Mouse (Mus musculus) bone marrow, adult 2 months (tissue): ENCODE measurements around the gene Numbl. TPM values are rescaled to one million over a fixed set of nuclear protein-coding genes. Genes with fewer than 3 reads are reported as not detected.

Experiments used
- H3K27ac ChIP-seq: fragments of 200-500 bp; 2 replicates; pipeline ENCODE4 v1.5.1; 2012; ENCODE audit warnings: low read depth, mild to moderate bottlenecking, control low read depth, inconsistent platforms, low read length; ENCODE audit not compliant: control insufficient read depth, poor library complexity, insufficient read depth
- H3K4me1 ChIP-seq: fragments of 200-500 bp; 2 replicates; pipeline ENCODE4 v1.6.1; 2011; ENCODE audit warnings: low read length; ENCODE audit not compliant: control insufficient read depth, insufficient read depth
- H3K4me3 ChIP-seq: fragments of 200-500 bp; replicated peaks from 2 replicates; pipeline ENCODE3; 2011; ENCODE audit warnings: mild to moderate bottlenecking, low read depth, low read length, control low read depth; ENCODE audit not compliant: control insufficient read depth
- CTCF ChIP-seq: fragments of 200-500 bp; IDR thresholded peaks from 2 replicates; pipeline ENCODE4 v1.5.1; 2011; ENCODE audit warnings: low read length, control low read depth; ENCODE audit not compliant: control insufficient read depth, insufficient read depth
- POLR2A ChIP-seq: fragments of 200-500 bp; IDR thresholded peaks from 2 replicates; pipeline ENCODE4 v1.6.1; 2011; ENCODE audit warnings: low read depth, mild to moderate bottlenecking, control low read depth, low read length, borderline replicate concordance; ENCODE audit not compliant: control insufficient read depth
- WGBS: fragments of 180-500 bp; shearing (Covaris S2); methylation state at CpG from one replicate; pipeline ENCODE4 v1.1.7; 2018; 5-methylcytosine and 5-hydroxymethylcytosine counted together
- polyA plus RNA-seq: library from polyadenylated mRNA; stranded (reverse); fragments of >200 nt; gene quantifications from 2 replicates; pipeline ENCODE4 v1.2.4, GENCODE M21; 2011; ENCODE audit warnings: low replicate concordance; ENCODE audit not compliant: missing spikeins, insufficient read depth, insufficient read length

Gene Numbl
- polyA plus RNA-seq, 1 experiment = 3.2 TPM

GRCm38 (mm10) chr7:27273739-27274351 lies 15.6 kb downstream of the Numbl start:
- Histone ChIP-seq H3K4me1 (no peaks in the 10 kb centered on the region), H3K27ac (no peak overlapping the region), H3K4me3 (no peak overlapping the region)
- 76% methylated on average over 32 of the region's 32 CpGs for WGBS
- TF ChIP-seq POLR2A = no peak
- peak; percentile 51 for TF ChIP-seq CTCF

GRCm38 (mm10) chr7:27274916-27275315 lies 16.7 kb downstream of the Numbl start:
- no peak overlapping the region for H3K27ac ChIP-seq
- no peak for TF ChIP-seq CTCF
- TF ChIP-seq POLR2A = no peak
- no peaks in the 10 kb centered on the region for H3K4me1 ChIP-seq
- no peak overlapping the region for H3K4me3 ChIP-seq
- 86% methylated on average over 4 of the region's 4 CpGs for WGBS

- TF ChIP-seq CTCF = no peak
- no peak for TF ChIP-seq POLR2A
- no peak overlapping the region for H3K4me3 ChIP-seq
- no peak overlapping the region for H3K27ac ChIP-seq
- H3K4me1 ChIP-seq = no peaks in the 10 kb centered on the region
- 50% methylated on average over 7 of the region's 7 CpGs for WGBS
Measured at GRCm38 (mm10) chr7:27276021-27276420, 17.8 kb downstream of the Numbl start.

GRCm38 (mm10) chr7:27277191-27277590 lies 19.0 kb downstream of the Numbl start:
- WGBS = 84% methylated on average over 3 of the region's 3 CpGs

GRCm38 (mm10) chr7:27281717-27282116 lies 23.5 kb downstream of the Numbl start:
- 68% methylated on average over 13 of the region's 13 CpGs for WGBS
- no peak overlapping the region for H3K27ac ChIP-seq
- H3K4me3 ChIP-seq = no peak overlapping the region
- TF ChIP-seq POLR2A = no peak
- no peak for TF ChIP-seq CTCF
- H3K4me1 ChIP-seq = no peaks in the 10 kb centered on the region

More at GRCm38 (mm10) chr7:27277191-27277590, 19.0 kb downstream of the Numbl start:
- Histone ChIP-seq H3K4me1 (no peaks in the 10 kb centered on the region), H3K27ac (no peak overlapping the region), H3K4me3 (no peak overlapping the region)
- TF ChIP-seq POLR2A (no peak), CTCF (peak; percentile 35; the same call in 1 of the 2 replicates)

- no peaks in the 10 kb centered on the region for H3K4me1 ChIP-seq
- no peak overlapping the region for H3K4me3 ChIP-seq
- TF ChIP-seq POLR2A (no peak), CTCF (no peak)
- H3K27ac ChIP-seq = no peak overlapping the region
- 85% methylated on average over 4 of the region's 4 CpGs for WGBS
Measured at GRCm38 (mm10) chr7:27282225-27282624, 24.0 kb downstream of the Numbl start.

- no peak for TF ChIP-seq POLR2A
- TF ChIP-seq CTCF = peak; percentile 38; the same call in 1 of the 2 replicates
- Histone ChIP-seq H3K27ac (no peak overlapping the region), H3K4me1 (no peaks in the 10 kb centered on the region), H3K4me3 (no peak overlapping the region)
- WGBS = 8% methylated on average over 28 of the region's 28 CpGs
Measured at GRCm38 (mm10) chr7:27284865-27285697, 26.8 kb downstream of the Numbl start.

GRCm38 (mm10) chr7:27285698-27286066 lies 27.4 kb downstream of the Numbl start:
- TF ChIP-seq CTCF (peak; percentile 53), POLR2A (no peak)
- no peak overlapping the region for H3K4me3 ChIP-seq
- 7% methylated on average over 8 of the region's 8 CpGs for WGBS
- no peak overlapping the region for H3K27ac ChIP-seq
- H3K4me1 ChIP-seq = no peaks in the 10 kb centered on the region

GRCm38 (mm10) chr7:27288732-27289131 lies 30.5 kb downstream of the Numbl start:
- Histone ChIP-seq H3K4me3 (no peak overlapping the region), H3K27ac (no peak overlapping the region), H3K4me1 (no peaks in the 10 kb centered on the region)
- no peak for TF ChIP-seq CTCF
- no peak for TF ChIP-seq POLR2A
- 85% methylated on average over 7 of the region's 7 CpGs for WGBS
